Mouse (Mus musculus): Measurements from ENCODE around the gene B4galnt1. TPM values are rescaled to one million over a fixed set of nuclear protein-coding genes. Genes with fewer than 3 reads are reported as not detected.
A peak's percentile ranks its signal among the peaks of the same experiment; 100 is the strongest.

Gene B4galnt1
- total RNA-seq, 2 experiments from 2014 or later: 1.5 to 1.6 TPM

DNA sequence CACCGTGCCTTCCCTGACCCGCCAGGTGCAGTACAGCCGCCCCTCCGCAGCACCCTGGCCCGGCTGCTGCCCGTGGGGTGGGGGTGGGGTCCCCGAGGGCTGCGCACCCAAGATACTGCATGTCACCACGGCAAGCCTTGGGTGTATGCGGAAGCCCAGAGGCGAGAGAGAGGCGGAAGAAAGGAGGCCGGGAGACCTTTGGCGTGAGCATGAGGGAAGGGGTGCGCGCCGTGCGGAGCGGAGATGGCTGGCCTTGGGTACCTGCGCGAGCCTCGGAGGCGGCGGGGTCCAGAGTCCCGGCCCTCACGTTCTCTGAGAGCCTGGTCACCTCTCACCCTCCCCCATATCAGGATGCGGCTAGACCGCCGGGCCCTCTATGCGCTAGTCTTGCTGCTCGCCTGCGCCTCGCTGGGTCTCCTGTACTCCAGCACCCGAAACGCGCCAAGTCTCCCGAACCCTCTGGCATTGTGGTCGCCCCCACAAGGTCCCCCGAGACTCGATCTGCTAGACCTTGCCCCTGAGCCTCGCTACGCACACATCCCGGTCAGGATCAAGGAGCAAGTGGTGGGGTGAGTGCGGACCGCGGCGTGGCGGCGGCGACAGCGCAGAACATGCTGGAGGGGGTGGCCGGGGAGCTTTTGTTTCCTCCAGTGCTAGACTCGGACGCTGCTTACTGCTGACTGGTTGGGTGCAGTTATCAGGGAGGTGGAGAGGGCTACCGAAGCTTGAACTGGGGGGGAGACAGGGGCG lies 804 bp downstream of the B4galnt1 start:
- DNase-seq (ENCODE audit: low spot score): no peak
- intact Hi-C loops (cut with DNase I): loop anchor here (2.0 kb wide), 2 partner anchors 43 to 63 kb away; no protein-coding TSS in a partner anchor

DNA sequence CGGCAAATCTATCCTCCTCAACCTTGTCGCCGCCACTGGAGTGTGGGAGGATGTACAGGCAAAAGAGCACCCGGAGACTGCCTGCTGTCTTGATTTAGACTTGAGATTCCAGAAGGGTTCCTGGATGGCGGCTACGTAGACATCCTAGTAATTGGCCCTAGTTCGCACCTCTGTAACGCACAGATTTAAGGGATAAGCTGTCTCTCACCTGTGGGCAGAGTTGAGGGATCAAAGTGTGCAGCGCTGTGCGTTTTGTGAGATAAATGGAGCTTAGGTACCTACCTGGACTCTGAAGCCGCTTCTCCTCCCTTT lies 1.3 kb downstream of the B4galnt1 start:
- intact Hi-C loops (cut with DNase I): loop anchor here (2.0 kb wide), 1 partner anchor 44 kb away; no protein-coding TSS in a partner anchor
- DNase-seq (ENCODE audit: low spot score): no peak

DNA sequence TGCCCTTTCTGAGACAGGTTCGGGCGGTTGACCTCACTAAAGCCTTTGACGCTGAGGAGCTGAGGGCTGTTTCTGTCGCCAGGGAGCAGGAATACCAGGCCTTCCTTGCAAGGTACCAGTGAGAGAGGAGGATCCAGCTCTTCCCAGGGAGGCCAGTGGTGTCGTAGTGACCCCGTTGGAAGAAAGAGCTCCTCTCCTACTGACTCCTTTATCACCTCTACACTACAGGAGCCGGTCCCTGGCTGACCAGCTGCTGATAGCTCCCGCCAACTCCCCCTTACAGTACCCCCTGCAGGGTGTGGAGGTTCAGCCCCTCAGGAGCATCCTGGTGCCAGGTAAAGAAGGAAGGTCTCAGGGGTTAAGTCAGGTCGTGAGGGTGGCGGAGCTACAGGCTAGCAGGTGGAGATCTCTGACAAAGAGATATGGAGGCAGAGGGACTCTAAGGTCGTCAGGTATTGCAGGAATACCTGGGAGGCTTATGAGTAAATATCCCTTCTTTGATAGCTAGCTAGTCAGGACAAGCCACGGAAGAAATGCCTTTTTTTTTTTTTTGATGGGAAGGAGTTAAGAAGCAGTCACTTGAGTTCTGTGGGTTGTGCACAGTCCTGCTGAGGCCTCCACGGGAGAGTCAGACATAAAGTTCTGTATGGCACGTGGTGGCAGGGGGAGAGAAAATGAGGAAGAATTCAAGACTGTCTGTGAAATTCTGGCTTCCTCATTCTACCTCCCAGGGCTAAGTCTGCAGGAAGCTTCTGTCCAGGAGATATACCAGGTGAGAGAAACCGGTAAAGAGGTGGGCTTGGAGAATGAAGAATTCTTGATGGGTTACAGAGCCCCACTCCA lies 2.0 kb downstream of the B4galnt1 start:
- intact Hi-C loops (cut with DNase I): loop anchor here (2.0 kb wide), 1 partner anchor 44 kb away; no protein-coding TSS in a partner anchor
- no peak for DNase-seq (ENCODE audit: low spot score)

DNA sequence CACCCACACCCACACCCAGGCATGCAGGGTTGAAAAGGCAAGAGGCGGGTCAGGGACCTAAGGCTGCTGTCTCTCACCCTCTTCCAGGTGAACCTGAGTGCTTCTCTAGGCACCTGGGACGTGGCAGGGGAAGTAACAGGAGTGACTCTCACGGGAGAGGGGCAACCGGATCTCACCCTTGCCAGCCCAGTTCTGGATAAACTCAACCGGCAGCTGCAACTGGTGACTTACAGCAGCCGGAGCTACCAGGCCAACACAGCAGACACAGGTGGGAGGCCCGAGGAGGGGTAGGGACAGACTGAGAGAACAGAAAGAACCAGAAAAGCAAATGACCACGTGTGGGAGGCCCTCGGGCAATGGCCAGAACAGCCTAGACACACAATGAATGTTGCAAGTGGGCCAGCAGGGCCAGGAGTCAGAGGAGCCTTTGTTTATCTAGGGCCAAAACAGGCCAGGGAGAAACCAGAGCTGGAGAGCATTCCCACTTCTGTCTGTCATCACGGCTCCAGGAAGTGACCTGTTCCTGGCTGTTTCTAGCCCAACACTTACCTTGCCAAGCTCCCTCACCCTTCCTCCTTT lies 2.7 kb downstream of the B4galnt1 start:
- DNase-seq (ENCODE audit: low spot score): no peak
- intact Hi-C loops (cut with DNase I): loop anchor here (2.0 kb wide), 1 partner anchor 45 kb away; no protein-coding TSS in a partner anchor

DNA sequence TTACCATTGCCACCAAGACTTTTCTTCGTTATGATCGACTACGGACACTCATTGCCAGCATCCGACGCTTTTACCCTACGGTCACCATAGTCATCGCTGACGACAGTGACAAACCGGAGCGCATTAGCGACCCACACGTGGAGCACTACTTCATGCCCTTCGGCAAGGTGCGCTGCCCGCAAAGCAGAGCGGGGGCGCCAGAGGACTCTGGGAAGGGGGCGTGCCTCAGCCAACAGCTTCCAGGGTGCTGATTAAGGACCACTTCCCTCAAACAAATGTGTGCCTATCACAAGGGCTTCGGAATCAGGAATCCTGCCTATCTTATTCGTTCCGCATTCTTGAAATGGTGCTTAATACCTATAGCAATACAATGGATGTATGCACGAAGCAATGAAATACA lies 5.0 kb downstream of the B4galnt1 start:
- no peak for DNase-seq (ENCODE audit: low spot score)

DNA sequence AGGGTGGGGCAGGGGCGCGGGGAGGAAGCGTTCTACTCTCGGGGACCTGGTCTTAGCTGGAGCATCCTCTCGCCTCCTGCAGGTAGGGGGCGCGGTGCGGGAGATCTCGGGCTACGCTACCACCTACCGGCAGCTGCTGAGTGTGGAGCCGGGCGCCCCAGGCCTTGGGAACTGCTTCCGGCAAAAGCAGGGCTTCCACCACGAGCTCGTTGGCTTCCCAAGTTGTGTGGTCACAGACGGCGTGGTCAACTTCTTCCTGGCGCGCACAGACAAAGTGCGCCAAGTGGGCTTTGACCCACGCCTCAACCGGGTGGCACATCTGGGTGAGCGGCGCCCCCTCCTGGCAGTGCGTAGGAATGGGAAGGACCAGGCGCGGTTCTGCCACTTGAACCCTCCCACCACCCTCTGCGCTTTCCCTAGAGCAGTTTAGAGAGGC lies 5.8 kb downstream of the B4galnt1 start:
- intact Hi-C loops (cut with DNase I): loop anchor here (2.0 kb wide), 1 partner anchor 144 kb away; no protein-coding TSS in a partner anchor
- DNase-seq (ENCODE audit: low spot score): peak; percentile 50

More for the DNA sequence above, 5.0 kb downstream of the B4galnt1 start:
- intact Hi-C loops (cut with DNase I): loop anchor here (2.0 kb wide), 1 partner anchor 145 kb away; no protein-coding TSS in a partner anchor

DNA sequence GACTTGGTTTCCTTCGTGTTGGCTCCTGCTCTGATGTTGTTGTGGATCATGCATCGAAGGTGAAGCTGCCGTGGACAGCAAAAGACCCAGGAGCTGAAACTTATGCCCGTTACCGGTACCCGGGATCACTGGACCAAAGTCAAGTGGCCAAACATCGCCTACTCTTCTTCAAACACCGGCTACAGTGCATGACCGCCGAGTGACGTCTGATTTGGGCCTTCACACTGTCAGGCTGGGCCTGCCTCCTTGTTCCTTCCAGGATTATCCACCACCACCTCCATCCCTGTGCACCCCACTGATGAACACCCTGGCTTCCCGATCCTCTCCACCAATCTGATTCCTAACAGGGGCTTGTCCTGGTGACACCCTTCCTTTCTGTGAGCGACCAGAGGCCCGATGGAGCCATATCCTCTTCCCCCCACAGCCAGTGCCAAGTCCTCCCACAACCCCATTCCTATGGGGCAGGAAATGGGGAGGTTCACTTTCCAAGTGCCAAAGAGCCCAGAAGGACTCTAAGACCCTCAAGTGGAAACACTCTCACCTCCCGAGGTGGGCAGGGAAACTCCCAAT lies 6.7 kb downstream of the B4galnt1 start:
- no peak for DNase-seq (ENCODE audit: low spot score)
- intact Hi-C loops (cut with DNase I): loop anchor here (2.0 kb wide), 1 partner anchor 143 kb away; no protein-coding TSS in a partner anchor

DNA sequence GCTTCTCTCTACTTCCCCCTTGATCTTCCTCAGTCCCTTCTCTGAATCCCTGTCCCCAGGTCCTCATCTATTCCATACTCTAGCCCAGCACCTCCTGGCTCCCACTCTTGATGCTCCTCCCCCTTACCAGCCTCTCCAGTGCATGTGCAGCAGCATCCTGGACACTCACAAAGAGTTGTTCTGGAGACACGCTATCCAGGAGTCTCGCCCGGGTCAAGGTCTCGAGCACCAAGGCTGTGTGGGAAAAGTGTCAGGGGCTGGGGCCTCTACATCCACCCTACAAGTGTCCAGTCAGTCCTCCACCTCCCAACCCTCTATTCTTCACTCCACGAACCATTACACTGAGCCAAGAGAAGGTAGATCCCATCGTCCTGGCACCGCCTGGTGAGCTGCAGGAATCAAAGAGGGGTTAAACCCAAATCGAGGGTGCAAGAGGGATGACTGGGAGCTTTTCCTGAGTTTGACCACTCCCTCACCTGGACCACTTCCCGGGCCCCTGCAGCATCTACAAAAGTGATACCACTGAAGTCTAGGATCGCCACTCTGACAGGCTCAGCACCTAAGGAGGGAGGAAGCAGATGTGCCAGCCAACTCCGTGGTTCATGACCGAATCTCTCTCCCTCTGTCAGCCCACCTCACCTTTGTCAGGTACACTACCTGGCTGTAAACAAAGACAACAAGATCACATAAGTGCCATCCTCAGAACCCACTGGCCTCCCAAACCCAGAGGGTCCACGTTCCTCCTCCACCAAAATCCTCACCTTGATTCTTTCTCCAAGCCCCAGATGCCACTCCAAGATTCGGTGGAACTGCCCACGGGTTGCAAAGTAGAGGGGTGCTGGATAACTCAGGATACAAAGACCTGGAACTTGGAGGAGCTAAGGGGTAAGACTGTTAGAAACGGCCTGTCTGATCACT lies 8.4 kb downstream of the B4galnt1 start:
- intact Hi-C loops (cut with DNase I): no loop called here
- no peak for DNase-seq (ENCODE audit: low spot score)

DNA sequence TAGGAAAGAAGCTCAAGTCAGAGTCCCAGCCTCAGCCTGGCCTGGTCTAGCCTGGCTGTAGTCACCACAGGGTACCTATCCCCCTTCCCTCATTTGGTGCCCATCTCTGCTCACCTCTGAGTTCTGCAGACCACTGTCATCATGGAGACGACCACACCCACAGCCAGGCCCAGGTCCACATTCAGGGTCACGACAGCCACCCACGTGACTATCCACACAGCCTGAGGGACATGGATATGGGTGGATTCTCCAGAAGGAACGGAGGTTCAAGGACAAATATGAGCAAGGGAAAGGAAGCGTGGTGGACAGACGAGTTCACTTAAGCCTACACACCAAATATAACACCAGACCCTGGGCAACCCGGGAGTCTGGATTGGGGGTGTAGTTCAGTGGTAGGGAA lies 9.1 kb downstream of the B4galnt1 start:
- intact Hi-C loops (cut with DNase I): no loop called here
- DNase-seq (ENCODE audit: low spot score): no peak

DNA sequence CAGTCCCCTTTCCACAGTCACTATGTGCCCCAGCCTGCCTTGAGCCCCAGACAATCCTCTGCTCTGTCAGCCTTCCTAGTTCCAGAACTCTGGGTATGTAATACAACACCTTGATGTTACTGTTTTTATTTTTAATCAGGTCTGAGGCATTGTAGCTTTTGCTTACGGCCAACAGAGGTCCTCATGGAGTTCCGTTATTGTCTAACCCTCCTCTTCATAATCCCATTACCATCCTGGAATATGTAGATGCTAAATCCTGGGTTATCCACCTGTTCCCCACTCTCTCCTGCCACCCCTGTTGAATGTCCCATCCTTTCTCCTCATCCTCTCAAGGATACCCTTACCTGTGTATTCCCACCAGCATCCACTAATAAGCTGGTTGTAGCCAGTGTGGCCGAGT lies 11.2 kb downstream of the B4galnt1 start:
- intact Hi-C loops (cut with DNase I): no loop called here
- no peak for DNase-seq (ENCODE audit: low spot score)

DNA sequence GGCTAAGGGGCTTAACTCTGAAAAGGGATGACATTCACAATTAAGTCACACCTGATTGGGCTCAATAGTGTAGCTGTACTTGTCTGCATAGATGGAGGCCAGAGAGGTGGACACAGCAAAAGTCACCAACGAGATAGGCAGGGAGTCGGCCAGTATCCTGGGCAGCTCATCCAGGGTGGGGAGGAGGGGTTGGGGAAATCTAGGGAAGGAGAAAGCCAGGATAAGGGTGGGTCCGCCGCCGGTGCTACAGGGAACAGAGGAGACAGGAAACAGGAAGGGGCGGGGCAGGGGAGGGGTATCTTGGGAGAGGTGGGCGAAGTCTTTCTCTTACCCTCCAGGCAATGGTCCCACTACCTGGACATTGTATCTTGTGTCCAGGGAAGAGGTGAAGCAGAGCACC lies 11.7 kb downstream of the B4galnt1 start:
- DNase-seq (ENCODE audit: low spot score): no peak
- intact Hi-C loops (cut with DNase I): loop anchor here (1.0 kb wide), 1 partner anchor 53 kb away; no protein-coding TSS in a partner anchor

DNA sequence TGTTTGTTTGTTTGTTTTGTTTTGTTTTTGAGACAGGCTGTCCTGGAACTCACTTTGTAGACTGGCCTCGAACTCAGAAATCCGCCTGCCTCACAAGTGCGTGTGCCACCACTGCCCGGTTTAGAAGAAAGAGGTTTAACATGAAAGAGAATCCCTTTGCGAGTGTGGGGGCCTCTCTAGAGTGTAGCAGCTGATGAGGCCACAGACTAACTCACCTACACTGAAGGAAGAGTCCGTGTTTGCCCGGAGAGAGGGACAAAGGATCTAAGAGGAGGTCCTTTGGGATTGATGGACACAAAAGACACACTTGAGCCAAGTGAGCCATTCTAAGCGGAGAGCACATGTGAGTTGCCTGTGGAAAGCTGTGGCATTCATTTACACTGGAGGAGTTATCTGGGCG lies 12.2 kb downstream of the B4galnt1 start:
- DNase-seq (ENCODE audit: low spot score): no peak
- intact Hi-C loops (cut with DNase I): loop anchor here (1.0 kb wide), 1 partner anchor 52 kb away; no protein-coding TSS in a partner anchor

DNA sequence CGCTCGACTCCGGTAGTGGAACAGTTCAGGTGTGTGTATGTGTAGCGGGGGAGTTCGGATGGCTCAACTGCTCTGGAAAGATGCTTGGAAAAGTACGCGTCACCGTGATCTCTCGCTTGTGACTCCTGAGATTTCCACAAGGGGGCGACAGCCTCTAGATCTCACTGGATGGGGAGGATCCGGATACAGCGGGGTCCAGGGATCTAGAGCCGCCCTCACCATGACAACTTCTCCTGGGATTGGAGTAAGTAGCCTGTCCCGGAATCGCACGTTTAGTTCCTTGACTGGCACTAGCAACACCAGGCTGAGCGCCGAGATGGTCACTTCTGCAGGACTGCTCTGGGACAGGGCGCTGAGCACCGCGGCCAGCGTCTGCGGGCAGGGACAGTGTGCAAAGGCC lies 12.7 kb downstream of the B4galnt1 start:
- peak; percentile 63 for DNase-seq (ENCODE audit: low spot score)
- intact Hi-C loops (cut with DNase I): loop anchor here (1.0 kb wide), 1 partner anchor 52 kb away; no protein-coding TSS in a partner anchor

DNA sequence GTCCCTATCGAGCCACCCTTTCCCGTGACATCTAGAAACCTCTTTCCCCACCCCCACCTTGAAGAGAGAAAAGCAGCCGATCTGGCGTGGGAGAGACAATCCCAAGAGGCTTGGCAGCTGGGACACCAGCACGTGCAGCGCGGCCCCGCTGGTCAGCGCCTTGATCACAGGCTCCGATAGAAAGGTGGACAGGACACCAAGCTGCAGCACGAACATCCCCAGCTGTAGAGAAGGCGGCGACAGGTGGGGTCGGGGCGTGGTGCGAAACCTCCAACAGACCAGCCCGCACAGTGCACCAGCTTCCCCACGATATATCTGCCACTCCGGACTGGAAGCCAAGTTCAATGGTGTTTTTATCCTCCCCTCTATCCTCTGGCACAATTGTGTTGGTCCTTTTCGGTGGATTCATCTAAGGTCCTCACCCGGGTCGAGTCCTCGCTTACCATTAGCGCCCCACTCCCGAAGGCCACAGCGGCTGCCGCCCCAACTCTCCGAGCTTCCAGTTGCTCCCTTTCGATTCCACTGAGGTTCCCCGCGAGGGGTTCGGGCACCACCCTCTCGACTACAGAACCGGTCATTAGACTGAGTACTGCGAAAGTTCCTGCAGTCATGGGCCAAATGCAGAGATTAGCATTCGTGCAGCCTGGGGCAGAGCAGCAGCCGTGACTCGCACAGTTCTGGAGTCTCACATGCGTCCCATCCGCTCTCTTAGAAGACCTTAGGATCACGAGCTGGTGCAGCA lies 13.4 kb downstream of the B4galnt1 start:
- intact Hi-C loops (cut with DNase I): no loop called here
- DNase-seq (ENCODE audit: low spot score): no peak

DNA sequence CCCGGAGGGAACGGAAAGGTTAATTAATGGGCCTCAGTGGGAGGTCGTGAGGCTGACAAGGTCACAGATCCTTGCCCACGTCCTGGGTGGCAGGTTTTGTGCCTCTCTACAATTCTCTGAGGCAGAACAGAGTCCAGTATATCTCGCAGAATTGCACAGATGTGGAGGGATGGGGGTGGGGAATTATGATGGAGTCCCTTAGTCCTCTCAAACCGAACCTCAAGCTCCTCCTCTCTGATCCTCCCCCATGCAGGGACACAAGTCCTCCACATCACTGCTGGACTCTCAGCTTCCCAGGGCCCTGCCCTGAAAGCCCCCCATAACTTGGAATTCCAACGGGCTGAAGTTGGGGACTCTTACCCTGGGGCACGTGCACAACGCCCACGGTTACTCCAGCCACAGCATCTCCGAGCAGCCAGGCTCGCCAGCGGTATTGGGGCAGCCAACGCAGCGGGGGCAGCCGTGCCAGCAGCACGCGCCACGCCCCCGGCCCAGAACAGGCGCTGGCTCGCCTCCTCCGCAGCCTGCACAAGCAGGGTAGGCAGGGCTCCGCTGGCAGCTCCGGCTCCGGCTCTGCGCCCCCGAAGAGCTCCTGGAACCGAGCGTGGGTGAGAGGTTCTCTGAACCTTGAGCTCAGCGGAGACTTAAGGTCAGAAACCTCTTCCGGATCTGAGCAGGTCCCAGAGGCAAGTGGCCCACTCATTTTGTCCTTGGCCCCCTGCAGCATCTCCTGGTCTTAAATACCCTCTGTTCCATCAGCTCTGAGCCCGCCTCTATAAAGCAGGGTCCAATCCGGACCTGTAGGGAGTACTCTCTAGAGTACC lies 15.1 kb downstream of the B4galnt1 start, which contains the start of gene Slc26a10:
Gene Slc26a10, minus strand, starts transcription at position 775 of the 824 bp plus-strand sequence.
- intact Hi-C loops (cut with DNase I): loop anchor here (2.0 kb wide), 1 partner anchor 31 kb away; the partner anchor contains the start of gene Pip4k2c

DNA sequence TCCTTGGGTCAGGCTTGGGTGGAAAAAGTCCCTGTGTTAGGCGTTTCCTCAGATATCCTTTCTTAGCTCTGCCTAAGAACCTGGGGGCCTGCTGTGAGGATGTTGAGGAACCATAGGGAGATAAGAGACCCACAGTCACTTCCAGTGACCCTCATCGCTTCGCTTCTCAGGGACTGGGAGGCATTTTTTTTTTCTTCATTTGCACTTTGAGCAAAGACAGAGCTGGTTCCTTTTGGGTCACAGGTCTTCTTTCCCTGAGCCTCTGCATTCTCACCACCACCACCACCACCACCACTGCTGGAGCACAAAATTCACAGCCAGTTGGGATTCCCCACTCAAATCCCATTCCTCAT lies 15.6 kb downstream of the B4galnt1 start:
- intact Hi-C loops (cut with DNase I): loop anchor here (2.0 kb wide), 1 partner anchor 30 kb away; the partner anchor contains the start of gene Pip4k2c
- no peak for DNase-seq (ENCODE audit: low spot score)

More for the DNA sequence above, 15.1 kb downstream of the B4galnt1 start, which contains the start of gene Slc26a10:
- DNase-seq (ENCODE audit: low spot score): no peak

DNA sequence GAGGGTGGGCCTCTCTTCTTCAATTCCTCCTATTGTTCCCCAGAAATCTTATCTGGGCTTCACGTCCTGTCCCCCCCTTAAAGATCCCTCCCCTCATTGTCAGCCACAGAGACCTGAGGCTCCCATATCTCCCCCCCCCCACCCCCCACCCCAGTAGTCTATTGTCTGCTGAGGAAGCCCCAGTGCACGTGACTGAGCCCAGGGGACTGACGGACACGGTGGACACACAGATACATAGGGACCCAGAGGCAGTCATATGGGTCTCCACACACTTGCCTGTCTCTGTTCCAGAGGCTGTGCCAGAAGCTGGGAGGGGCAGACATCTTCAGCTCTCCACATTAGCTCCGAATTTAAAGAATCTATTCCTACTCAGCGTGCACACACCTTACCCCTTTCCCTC lies 16.5 kb downstream of the B4galnt1 start:
- intact Hi-C loops (cut with DNase I): loop anchor here (2.0 kb wide), 1 partner anchor 29 kb away; the partner anchor contains the start of gene Pip4k2c
- no peak for DNase-seq (ENCODE audit: low spot score)
